Mouse (Mus musculus): ENCODE data around the gene Tmem45b. TPM values are rescaled to one million over a fixed set of nuclear protein-coding genes. Genes with fewer than 3 reads are reported as not detected.

Gene Tmem45b
- polyA plus RNA-seq, 1 experiment: 1.6 TPM

GRCm38 (mm10) chr9:31384786-31385499 lies 79.3 kb downstream of the Tmem45b start:
- Histone ChIP-seq H3K9ac (ENCODE audit: low read depth, poor library complexity, severe bottlenecking) (peak overlapping the region; percentile 87; the same call in 1 of the 2 replicates), H3K36me3 (ENCODE audit: control insufficient read depth, insufficient read depth, low read length, poor library complexity, severe bottlenecking) (peaks cover 2% of the 10 kb centered on the region; the same call in 1 of the 2 replicates), H3K9me3 (replicated peaks; ENCODE audit: control insufficient read depth, insufficient read depth, low read length, poor library complexity, severe bottlenecking) (no peaks in the 10 kb centered on the region), H3K4me1 (ENCODE audit: control insufficient read depth, insufficient read depth, low read length) (peaks cover 2% of the 10 kb centered on the region), H3K27me3 (ENCODE audit: control insufficient read depth, insufficient read depth, low read length, poor library complexity, severe bottlenecking) (no peaks in the 10 kb centered on the region), H3K27ac (ENCODE audit: insufficient read depth, low read length) (peak overlapping the region; percentile 12; the same call in 1 of the 2 replicates), H3K4me3 (ENCODE audit: low read depth, low read length) (peak overlapping the region; percentile 88)
- TF ChIP-seq POLR2A (IDR thresholded peaks at IDR 0.05; ENCODE audit: insufficient read depth, low read length) (no peak), CTCF (IDR thresholded peaks at IDR 0.05; ENCODE audit: low read depth, low read length) (no peak), EP300 (IDR thresholded peaks at IDR 0.05; ENCODE audit: insufficient read depth, low read depth, low read length) (no peak)

- peaks cover 2% of the 10 kb centered on the region for H3K4me1 ChIP-seq (ENCODE audit: control insufficient read depth, insufficient read depth, low read length)
- H3K36me3 ChIP-seq (ENCODE audit: control insufficient read depth, insufficient read depth, low read length, poor library complexity, severe bottlenecking): no peaks in the 10 kb centered on the region
- H3K9me3 ChIP-seq (replicated peaks; ENCODE audit: control insufficient read depth, insufficient read depth, low read length, poor library complexity, severe bottlenecking): no peaks in the 10 kb centered on the region
- TF ChIP-seq CTCF (IDR thresholded peaks at IDR 0.05; ENCODE audit: low read depth, low read length) (no peak), EP300 (IDR thresholded peaks at IDR 0.05; ENCODE audit: insufficient read depth, low read depth, low read length) (no peak), POLR2A (IDR thresholded peaks at IDR 0.05; ENCODE audit: insufficient read depth, low read length) (no peak)
- no peak overlapping the region for H3K9ac ChIP-seq (ENCODE audit: low read depth, poor library complexity, severe bottlenecking)
- no peak overlapping the region for H3K4me3 ChIP-seq (ENCODE audit: low read depth, low read length)
- H3K27me3 ChIP-seq (ENCODE audit: control insufficient read depth, insufficient read depth, low read length, poor library complexity, severe bottlenecking): no peaks in the 10 kb centered on the region
- H3K27ac ChIP-seq (ENCODE audit: insufficient read depth, low read length): peak overlapping the region; percentile 39; the same call in 1 of the 2 replicates
Measured at GRCm38 (mm10) chr9:31376661-31377060, 87.6 kb downstream of the Tmem45b start.

Other genes with a start within 250 kb of the Tmem45b start
- gene Prdm10, start 183.9 kb downstream of the Tmem45b start, polyA plus RNA-seq (2011; ENCODE audit: insufficient read depth, insufficient read length, low read depth, missing spikeins): 18.0 and 20.7 TPM in 2 replicates
- gene Nfrkb, start 78.3 kb downstream of the Tmem45b start, polyA plus RNA-seq (2011; ENCODE audit: insufficient read depth, insufficient read length, low read depth, missing spikeins): 26.3 and 26.6 TPM in 2 replicates

All from ES-Bruce4 (cell line).